Mouse (Mus musculus) neural tube, embryonic 15.5 days (tissue): ENCODE measurements around the gene Igfals. TPM values are rescaled to one million over a fixed set of nuclear protein-coding genes. Genes with fewer than 3 reads are reported as not detected.

Source experiments
- ATAC-seq: fragments of 200-750 bp; cut with Nextera tagmentation; 2 replicates; pipeline ENCODE4 v1.8.0; 2017; ENCODE audit warnings: mild to moderate bottlenecking, moderate TSS enrichment, moderate library complexity; ENCODE audit not compliant: low FRiP score
- H3K27ac ChIP-seq: fragments of 300-500 bp; sonication (generic); replicated peaks from 2 replicates; pipeline ENCODE4 v1.5.1; 2015; ENCODE audit warnings: mild to moderate bottlenecking, inconsistent platforms
- H3K27me3 ChIP-seq: fragments of 300-500 bp; sonication (generic); replicated peaks from 2 replicates; pipeline ENCODE4 v1.6.1; 2015; ENCODE audit warnings: inconsistent platforms
- H3K36me3 ChIP-seq: fragments of 300-500 bp; sonication (generic); 2 replicates; pipeline ENCODE4 v1.6.1; 2015; ENCODE audit warnings: inconsistent platforms
- H3K4me1 ChIP-seq: fragments of 300-500 bp; sonication (generic); 2 replicates; pipeline ENCODE4 v1.6.1; 2015; ENCODE audit warnings: inconsistent platforms
- H3K4me2 ChIP-seq: fragments of 300-500 bp; sonication (generic); 2 replicates; pipeline ENCODE4 v1.6.1; 2015; ENCODE audit warnings: inconsistent platforms, mild to moderate bottlenecking, moderate library complexity
- H3K4me3 ChIP-seq: fragments of 300-500 bp; sonication (generic); replicated peaks from 2 replicates; pipeline ENCODE4 v1.5.1; 2015; ENCODE audit warnings: mild to moderate bottlenecking, inconsistent platforms
- H3K9ac ChIP-seq: fragments of 300-500 bp; sonication (generic); replicated peaks from 2 replicates; pipeline ENCODE4 v1.6.1; 2015; ENCODE audit warnings: mild to moderate bottlenecking, inconsistent platforms
- H3K9me3 ChIP-seq: fragments of 300-500 bp; sonication (generic); replicated peaks from 2 replicates; pipeline ENCODE4 v1.6.1; 2016; ENCODE audit warnings: inconsistent platforms
- WGBS: fragments of 180-500 bp; shearing (Covaris S2); methylation state at CpG from one replicate; pipeline ENCODE4 v1.1.7; 2015; ENCODE audit warnings: mixed read lengths; 5-methylcytosine and 5-hydroxymethylcytosine counted together
- polyA plus RNA-seq: library from polyadenylated mRNA; unstranded; fragments of >200 nt; fragmentation: Nextera tagmentation; extraction: Ambion mirVana; gene quantifications from 2 replicates; pipeline ENCODE4 v1.2.1, GENCODE M21; 2015

The Igfals gene
- polyA plus RNA-seq, 1 experiment from 2014 or later, result 0.06 TPM

DNA sequence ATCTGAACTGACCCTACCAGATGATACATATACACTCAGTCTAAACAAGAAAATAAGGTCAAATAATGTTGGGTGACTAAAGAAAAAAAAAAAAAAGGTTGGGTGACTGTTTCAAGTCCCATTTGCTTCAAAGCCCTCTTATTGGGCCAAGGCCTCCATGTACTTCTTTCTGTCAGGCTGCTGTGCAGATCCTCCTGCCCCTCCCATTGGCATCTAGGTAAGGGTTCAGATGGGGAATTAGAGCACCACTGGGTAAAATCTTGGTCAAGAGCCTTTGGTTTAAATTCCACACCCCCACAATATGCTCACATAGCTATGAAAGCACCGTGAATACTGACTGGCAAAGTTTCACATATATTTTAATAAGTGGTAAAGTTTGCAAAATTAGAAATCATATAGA, 57.4 kb downstream of the Igfals start:
- Histone ChIP-seq H3K4me2 (no peak overlapping the region), H3K9me3 (no peaks in the 10 kb centered on the region), H3K27ac (no peak overlapping the region), H3K4me1 (no peaks in the 10 kb centered on the region), H3K4me3 (no peak overlapping the region), H3K9ac (no peak overlapping the region), H3K27me3 (no peaks in the 10 kb centered on the region), H3K36me3 (peaks cover 90% of the 10 kb centered on the region)
- ATAC-seq, result no peak
- 95% methylated on average over 1 of the region's 1 CpGs for WGBS

DNA sequence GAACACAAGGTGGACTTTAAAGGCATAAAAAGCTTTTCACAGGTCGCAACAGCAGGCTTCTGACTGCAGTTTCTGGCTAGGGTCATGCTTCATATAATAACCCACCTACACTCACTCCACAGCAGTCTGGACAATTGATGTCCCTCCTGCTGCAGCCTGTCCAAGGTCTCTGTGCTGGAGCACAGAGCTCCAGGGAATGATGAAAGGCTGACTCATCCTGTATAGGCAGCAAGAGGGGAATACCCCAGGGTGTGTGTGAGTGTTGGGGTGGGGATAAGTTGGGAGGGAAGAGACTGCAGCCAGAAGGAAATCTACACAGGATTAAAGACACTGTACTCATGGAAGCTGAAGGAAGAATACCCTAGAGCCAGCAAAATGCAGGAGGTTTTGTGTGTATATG, 63.7 kb downstream of the Igfals start:
- WGBS, result 91% methylated on average over 1 of the region's 1 CpGs
- Histone ChIP-seq H3K27ac (no peak overlapping the region), H3K9ac (no peak overlapping the region), H3K4me1 (peaks cover 17% of the 10 kb centered on the region), H3K9me3 (no peaks in the 10 kb centered on the region), H3K4me2 (no peak overlapping the region), H3K4me3 (no peak overlapping the region), H3K36me3 (peaks cover 50% of the 10 kb centered on the region), H3K27me3 (no peaks in the 10 kb centered on the region)
- ATAC-seq, result no peak

Other genes with a start within 250 kb of the Igfals start
- gene Tsc2, start 233.4 kb upstream of the Igfals start, polyA plus RNA-seq, result 60.6 and 68.8 TPM in 2 replicates
- gene Nthl1, start 233.3 kb upstream of the Igfals start, polyA plus RNA-seq, result 8.3 and 10.0 TPM in 2 replicates
- 60.2 and 65.7 TPM in 2 replicates for gene Slc9a3r2, start 215.7 kb upstream of the Igfals start, polyA plus RNA-seq
- 0.42 and 0.51 TPM in 2 replicates for gene Npw, start 207.5 kb upstream of the Igfals start, polyA plus RNA-seq
- gene Zfp598, start 196.3 kb upstream of the Igfals start, polyA plus RNA-seq, result 19.2 and 20.5 TPM in 2 replicates
- gene Syngr3, start 176.0 kb upstream of the Igfals start, polyA plus RNA-seq, result 214 and 242 TPM in 2 replicates
- 36.5 and 37.9 TPM in 2 replicates for gene Gfer, start 169.8 kb upstream of the Igfals start, polyA plus RNA-seq
- gene Noxo1, start 169.8 kb upstream of the Igfals start, polyA plus RNA-seq, result 1.9 and 3.9 TPM in 2 replicates
- gene Tbl3, start 158.3 kb upstream of the Igfals start, polyA plus RNA-seq, result 55.6 and 66.5 TPM in 2 replicates
- 0.15 TPM in 1 of 2 replicates, not detected in the other for gene Rnf151, start 147.9 kb upstream of the Igfals start, polyA plus RNA-seq
- 729 and 914 TPM in 2 replicates for gene Rps2, start 147.9 kb upstream of the Igfals start, polyA plus RNA-seq
- 302 and 304 TPM in 2 replicates for gene Ndufb10, start 141.5 kb upstream of the Igfals start, polyA plus RNA-seq
- gene Rpl3l, start 138.2 kb upstream of the Igfals start, polyA plus RNA-seq, result 0.10 and 0.19 TPM in 2 replicates
- gene Msrb1, start 129.4 kb upstream of the Igfals start, polyA plus RNA-seq, result 23.2 and 24.4 TPM in 2 replicates
- gene Hs3st6, start 113.0 kb upstream of the Igfals start, polyA plus RNA-seq, result 0.37 and 0.38 TPM in 2 replicates
- gene Meiob, start 61.7 kb upstream of the Igfals start, polyA plus RNA-seq, result not detected in 2 replicates
- gene Hagh, start 25.9 kb upstream of the Igfals start, polyA plus RNA-seq, result 74.7 and 78.9 TPM in 2 replicates
- 26.0 and 26.4 TPM in 2 replicates for gene Fahd1, start 15.6 kb upstream of the Igfals start, polyA plus RNA-seq
- gene Nubp2, start 20.4 kb downstream of the Igfals start, polyA plus RNA-seq, result 63.2 and 68.9 TPM in 2 replicates
- 77.6 and 84.2 TPM in 2 replicates for gene Spsb3, start 20.6 kb downstream of the Igfals start, polyA plus RNA-seq
- 27.9 and 31.3 TPM in 2 replicates for gene Eme2, start 29.1 kb downstream of the Igfals start, polyA plus RNA-seq
- gene Mrps34, start 29.1 kb downstream of the Igfals start, polyA plus RNA-seq, result 89.0 and 89.5 TPM in 2 replicates
- gene Nme3, start 30.5 kb downstream of the Igfals start, polyA plus RNA-seq, result 92.9 and 105 TPM in 2 replicates
- gene Mapk8ip3, start 71.0 kb downstream of the Igfals start, polyA plus RNA-seq, result 82.3 and 87.2 TPM in 2 replicates
- gene Jpt2, start 94.7 kb downstream of the Igfals start, polyA plus RNA-seq, result 81.4 and 102 TPM in 2 replicates
- 5.3 and 5.5 TPM in 2 replicates for gene Cramp1l, start 149.8 kb downstream of the Igfals start, polyA plus RNA-seq
- 15.7 and 18.6 TPM in 2 replicates for gene Ift140, start 150.1 kb downstream of the Igfals start, polyA plus RNA-seq
- gene Tmem204, start 217.6 kb downstream of the Igfals start, polyA plus RNA-seq, result 11.4 and 13.3 TPM in 2 replicates
- 56.5 and 57.6 TPM in 2 replicates for gene Telo2, start 250.0 kb downstream of the Igfals start, polyA plus RNA-seq